Mouse (Mus musculus): ENCODE measurements around the gene Tmsb10.

Tmsb10 gene

GRCm38 (mm10) chr6:72914087-72914749 lies 44.3 kb downstream of the Tmsb10 start:
- peak; percentile 45 for DNase-seq (ENCODE audit: low read depth, low spot score)

- no peak for DNase-seq (ENCODE audit: low read depth, low spot score)
Measured at GRCm38 (mm10) chr6:72911261-72911660, 47.3 kb downstream of the Tmsb10 start.
